Mouse (Mus musculus) kidney, adult 11 months (tissue): ENCODE measurements around the gene Zfp981.
"Not testable (repeated sequence)": the region's sequence is repeated elsewhere in the genome, so short reads cannot be mapped to it uniquely, and the experiment has no call there.

Experiments
- DNase-seq: peaks from one replicate; pipeline ENCODE4 v3.0.0; 2022

The Zfp981 gene

GRCm38 (mm10) chr4:146486753-146487152 lies 15.1 kb upstream of the Zfp981 start:
- not testable (repeated sequence) for DNase-seq

DNA sequence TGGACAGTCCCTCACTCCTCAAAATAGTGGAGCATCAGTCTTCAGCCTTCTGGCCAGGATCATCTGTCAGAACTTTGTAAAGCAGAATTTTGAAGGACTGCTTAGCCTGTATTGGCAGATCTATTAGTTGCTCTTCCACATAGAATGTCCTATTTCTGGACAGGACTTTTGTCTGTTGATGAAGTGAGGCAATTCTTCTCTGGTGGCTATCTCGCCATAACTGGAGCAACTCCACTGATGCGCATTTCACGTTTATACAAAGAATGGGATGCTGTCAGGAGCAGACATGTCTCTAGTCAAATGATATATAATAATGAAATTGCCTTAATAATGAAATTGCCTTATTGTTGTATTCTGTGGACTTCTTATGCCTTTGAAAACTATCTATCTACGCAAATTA lies 12.6 kb upstream of the Zfp981 start:
- not testable (repeated sequence) for DNase-seq

DNA sequence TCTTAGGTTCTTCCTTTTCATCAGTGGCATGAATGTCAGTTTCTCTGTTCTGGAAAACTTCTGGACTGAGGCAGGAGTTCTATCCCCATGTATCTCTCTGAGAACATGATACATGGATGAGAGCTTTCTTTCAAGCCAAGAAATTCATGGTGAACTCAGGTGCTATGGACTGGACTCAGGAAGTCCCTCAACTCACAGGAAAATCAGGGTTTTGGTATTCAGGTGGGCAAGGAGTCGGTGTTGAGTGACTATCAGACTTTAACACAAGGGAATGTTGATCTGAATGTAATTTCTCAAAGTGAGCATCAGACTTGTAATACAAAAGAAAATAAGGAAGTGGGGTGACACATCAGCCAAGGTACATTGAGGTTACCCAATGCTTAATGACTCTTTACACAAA lies 9.8 kb upstream of the Zfp981 start:
- not testable (repeated sequence) for DNase-seq

- DNase-seq: no peak
These were observed 9.4 kb upstream of the Zfp981 start for GRCm38 (mm10) chr4:146492439-146492838.

- DNase-seq: no peak
These were observed 9.0 kb upstream of the Zfp981 start for GRCm38 (mm10) chr4:146492851-146493250.

DNA sequence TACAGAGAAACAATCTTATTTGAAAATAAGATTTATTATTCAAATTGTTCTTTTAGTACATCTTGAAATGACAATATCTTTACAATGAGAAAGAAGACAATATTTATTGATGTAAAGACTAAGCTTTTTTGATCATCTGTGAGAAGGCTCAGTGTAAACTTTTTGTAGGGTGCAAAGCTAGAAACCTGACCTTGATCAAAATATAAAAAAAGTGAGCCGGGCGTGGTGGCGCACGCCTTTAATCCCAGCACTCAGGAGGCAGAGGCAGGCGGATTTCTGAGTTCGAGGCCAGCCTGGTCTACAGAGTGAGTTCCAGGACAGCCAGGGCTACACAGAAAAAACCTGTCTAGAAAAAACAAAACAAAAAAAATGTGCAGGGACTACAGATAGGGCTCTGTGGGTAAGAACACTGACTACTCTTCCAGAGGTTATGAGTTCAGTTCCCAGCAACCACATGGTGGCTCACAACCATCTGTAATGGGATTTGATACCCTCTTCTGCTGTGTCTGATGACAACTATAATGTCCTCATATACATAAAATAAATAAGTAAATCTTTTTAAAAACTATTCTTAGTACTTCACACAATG lies 8.4 kb upstream of the Zfp981 start:
- not testable (repeated sequence) for DNase-seq

GRCm38 (mm10) chr4:146494980-146495379 lies 6.8 kb upstream of the Zfp981 start:
- no peak for DNase-seq

GRCm38 (mm10) chr4:146497695-146498275 lies 4.0 kb upstream of the Zfp981 start:
- DNase-seq: not testable (repeated sequence)

DNA sequence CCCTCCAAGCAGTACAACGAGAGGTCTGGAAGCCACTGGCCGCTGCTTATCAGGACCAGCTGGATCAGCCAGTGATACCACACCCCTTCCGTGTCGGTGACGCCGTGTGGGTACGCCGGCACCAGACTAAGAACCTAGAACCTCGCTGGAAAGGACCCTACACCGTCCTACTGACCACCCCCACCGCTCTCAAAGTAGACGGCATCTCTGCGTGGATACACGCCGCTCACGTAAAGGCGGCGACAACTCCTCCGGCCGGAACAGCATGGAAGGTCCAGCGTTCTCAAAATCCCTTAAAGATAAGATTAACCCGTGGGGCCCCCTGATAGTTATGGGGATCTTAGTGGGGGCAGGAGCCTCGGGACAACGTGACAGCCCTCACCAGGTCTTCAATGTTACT lies 7.2 kb downstream of the Zfp981 start:
- DNase-seq: not testable (repeated sequence)

DNA sequence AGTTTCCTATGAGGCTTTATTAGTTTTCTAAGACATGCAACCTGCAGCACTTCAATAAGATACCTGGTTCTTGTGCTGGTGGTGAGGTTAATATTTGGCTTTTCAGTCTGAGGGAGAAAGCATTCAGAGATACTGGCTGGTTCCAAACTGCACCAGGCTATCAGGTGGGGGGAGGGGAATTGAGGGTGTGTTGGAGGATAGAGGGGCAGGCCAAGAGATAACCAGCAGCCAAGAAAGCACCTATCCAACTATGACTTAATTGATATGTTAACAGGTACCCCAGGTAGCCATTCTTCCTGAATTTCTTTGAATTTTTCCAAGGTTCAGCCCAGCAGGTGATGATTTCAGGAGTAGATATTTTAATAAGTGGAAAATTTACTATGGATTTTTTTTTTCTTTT lies 10.0 kb downstream of the Zfp981 start:
- not testable (repeated sequence) for DNase-seq

DNA sequence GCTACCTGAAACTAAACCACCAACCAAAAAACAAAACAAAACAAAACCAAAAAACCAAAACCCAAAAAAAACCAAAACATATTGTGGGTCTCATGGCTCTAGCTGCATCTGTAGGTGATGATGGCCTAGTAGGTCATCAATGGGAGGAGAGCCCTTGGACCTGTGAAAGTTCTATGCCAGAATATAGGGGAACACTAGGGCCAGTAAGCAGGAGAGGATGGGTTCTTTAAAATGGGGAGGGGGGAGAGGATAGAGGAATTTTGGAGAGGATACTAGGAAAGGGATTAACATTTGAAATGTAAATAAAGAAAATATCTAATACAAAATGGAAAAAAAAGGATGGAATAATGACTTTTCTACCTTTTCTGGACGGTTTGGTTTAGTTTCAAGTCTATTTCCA lies 14.6 kb downstream of the Zfp981 start:
- no peak for DNase-seq

- DNase-seq: not testable (repeated sequence)
These were observed 15.3 kb downstream of the Zfp981 start for GRCm38 (mm10) chr4:146517150-146517549.

DNA sequence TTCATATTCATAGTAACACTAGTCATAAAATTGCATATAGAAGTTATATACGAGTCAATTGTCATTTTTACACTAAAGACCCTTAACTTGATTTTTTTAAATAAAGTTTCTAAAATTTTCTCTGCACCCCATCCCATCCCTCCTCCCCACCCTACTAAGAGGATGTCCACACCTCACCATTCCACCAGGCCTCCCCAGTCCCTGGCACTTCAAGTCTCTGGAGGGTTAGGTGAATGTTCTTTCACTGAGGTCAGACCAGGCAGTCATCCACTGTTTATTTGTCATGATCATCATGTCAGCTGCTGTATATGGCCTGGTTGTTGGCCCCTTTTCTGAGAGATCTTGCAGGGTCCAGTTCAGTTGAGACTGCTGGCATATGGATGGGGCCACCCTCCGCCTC lies 18.9 kb downstream of the Zfp981 start:
- no peak for DNase-seq

DNA sequence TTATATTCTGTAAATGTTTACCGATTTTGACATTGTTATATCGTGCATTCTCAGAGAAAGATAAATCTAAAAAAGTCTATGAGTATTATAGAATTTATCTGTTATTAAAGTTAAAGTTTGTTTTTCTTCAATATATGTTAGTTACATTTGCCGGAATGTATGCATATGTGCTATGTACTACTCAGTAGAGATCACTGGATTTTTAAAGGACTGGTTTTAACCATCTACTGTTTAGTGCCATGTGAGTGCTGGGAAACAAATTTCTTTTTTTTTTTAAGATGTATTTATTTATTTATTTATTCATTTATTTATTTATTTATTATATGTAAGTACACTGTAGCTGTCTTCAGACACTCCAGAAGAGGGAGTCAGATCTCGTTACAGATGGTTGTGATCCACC lies 32.7 kb downstream of the Zfp981 start:
- DNase-seq: no peak

GRCm38 (mm10) chr4:146535883-146536282 lies 34.1 kb downstream of the Zfp981 start:
- no peak for DNase-seq

DNA sequence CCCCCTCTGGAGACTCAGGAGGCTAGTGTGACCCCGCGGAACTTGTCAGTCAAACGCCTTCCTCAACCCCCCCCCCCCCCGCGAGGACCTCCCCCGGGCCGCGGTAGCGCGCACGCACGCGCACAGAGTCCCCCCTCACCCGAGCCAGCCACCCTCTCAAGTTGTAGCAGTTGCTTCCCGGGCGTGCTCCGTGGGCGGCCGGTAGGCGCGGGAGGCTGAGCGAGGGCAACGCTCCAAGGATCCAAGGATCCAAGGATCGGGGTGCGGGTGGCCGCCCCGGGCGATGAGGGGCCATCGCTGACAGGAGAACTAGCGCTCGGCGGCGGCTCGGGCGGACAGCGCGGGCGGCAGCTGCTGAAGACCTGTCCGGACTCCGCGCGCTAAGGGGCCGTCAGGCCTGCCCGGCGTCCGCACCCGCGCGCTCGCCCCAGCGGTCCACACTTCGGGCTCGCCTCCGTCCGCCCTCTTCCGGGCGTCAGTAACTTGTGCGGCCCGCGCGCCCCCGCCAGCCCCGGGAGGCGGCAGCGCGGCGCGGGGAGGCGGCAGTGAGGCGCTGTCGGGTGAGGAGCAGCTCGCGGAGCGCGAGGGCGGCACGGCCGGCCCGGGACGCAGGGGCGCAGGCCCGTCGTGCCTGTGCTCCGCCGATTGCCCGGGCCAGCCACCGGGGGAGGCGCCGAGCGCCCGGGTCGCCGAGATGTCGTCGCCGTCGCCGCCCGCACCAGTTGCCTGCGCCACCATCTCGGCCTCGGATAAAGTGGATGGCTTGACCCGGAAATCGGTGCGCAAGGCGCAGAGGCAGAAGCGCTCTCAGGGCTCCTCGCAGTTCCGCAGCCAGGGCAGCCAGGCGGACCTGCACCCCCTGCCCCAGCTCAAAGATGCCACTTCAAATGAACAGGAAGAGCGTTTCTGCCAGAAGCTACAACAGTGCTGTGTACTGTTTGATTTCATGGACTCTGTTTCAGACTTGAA lies 78.4 kb downstream of the Zfp981 start:
- DNase-seq: not testable (repeated sequence)
